Mouse (Mus musculus) yolk sac, embryonic 10.5 days (tissue): ENCODE measurements around the gene Wdr4.
"Not testable (repeated sequence)": the region's sequence is repeated elsewhere in the genome, so short reads cannot be mapped to it uniquely, and the experiment has no call there.

Experiments used
- DNase-seq: peaks from one replicate; pipeline ENCODE4 v3.0.0-alpha.2; 2017; ENCODE audit warnings: low spot score

Gene Wdr4

GRCm38 (mm10) chr17:31535871-31536629 is 16.3 kb upstream of the Wdr4 start:
- DNase-seq = no peak

- no peak for DNase-seq
These were observed 15.6 kb upstream of the Wdr4 start for GRCm38 (mm10) chr17:31535358-31535757.

DNA sequence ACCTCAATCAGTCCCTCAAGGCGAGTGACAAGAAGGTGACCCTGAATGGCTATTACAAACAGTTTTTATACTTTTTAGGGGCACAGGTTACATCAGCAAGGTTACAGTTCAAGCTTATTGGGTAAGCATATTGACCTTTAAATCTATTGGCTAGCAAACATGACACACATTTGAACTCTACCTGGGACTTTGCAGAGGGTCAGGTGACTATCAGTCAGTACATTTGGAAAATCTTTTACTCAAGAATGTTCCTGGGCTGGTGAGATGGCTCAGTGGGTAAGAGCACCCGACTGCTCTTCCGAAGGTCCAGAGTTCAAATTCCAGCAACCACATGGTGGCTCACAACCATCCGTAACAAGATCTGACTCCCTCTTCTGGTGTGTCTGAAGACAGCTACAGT is 12.6 kb upstream of the Wdr4 start:
- DNase-seq = not testable (repeated sequence)

DNA sequence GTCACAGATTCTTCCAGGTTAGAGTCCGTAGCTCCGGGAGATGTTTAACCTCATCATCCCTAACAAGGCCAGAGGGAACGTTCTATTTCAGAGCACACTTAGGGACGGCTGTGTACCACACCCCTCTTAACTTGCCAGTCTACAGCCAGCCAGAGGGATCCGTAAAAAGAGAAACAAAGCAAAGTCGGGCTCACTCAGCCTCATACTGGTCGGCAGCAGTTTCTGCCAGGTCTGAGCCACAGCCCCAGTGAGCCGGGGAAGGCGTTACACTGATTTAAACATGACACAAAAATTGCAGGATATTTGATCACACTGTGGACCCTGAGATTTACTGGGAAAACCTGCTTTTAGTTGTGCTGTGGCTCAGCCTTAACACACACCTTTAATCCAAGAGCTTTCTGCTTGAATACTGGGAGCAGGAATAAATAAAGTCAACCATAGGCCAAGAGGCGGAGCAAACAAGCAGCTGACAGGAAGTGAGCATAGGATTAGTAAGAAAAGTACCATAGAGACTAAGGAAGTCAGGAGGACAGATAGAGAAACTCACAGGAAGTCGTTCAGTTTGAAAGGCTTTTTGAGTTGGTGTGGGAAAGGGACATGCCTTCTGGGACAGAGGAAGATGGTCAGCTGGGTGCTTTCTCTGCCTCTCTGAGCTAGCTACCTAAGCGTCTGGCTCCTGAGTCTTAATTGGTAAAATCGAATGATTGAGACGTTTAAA is 11.8 kb upstream of the Wdr4 start:
- no peak for DNase-seq

DNA sequence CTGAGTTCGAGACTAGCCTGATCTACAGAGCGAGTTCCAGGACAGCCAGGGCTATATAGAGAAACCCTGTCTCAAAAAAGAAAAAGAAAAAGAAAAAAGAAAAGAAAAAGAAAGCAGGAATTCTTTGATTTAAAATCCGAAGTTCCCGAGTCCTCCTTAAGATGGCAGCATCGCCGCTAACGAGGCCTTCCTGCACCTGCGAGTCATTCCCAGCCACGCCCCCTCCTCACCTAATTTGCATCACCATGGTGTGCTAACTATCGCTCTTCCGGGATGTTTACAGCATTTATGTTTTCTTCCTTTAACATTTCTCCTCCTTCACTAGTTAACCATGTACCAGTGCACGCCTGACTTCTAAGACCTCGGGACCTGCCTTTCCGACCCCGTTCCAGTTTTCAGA is 9.5 kb upstream of the Wdr4 start:
- peak; percentile 41 for DNase-seq

DNA sequence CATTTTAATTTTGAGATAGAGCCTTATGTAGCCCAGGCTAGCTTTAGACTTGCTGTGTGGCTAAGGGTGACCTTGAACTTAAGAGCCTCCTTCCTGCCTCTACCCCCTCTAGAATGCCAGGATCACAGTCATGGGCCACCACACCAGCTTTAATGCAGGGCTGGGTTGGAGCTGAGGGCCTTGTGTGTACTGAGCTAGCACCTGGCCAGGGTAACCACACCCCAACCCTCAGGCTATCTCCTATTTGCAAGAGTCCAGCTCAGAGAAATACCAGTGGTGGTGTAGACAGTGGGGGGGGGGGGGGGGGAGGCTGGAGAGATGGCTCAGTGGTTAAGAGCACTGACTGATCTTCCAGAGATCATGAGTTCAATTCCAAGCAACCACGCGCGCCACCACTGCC is 6.0 kb upstream of the Wdr4 start:
- no peak for DNase-seq

GRCm38 (mm10) chr17:31525114-31525513 is 5.3 kb upstream of the Wdr4 start:
- DNase-seq = no peak

- DNase-seq = no peak
These were observed 2.2 kb upstream of the Wdr4 start for GRCm38 (mm10) chr17:31521948-31522347.

DNA sequence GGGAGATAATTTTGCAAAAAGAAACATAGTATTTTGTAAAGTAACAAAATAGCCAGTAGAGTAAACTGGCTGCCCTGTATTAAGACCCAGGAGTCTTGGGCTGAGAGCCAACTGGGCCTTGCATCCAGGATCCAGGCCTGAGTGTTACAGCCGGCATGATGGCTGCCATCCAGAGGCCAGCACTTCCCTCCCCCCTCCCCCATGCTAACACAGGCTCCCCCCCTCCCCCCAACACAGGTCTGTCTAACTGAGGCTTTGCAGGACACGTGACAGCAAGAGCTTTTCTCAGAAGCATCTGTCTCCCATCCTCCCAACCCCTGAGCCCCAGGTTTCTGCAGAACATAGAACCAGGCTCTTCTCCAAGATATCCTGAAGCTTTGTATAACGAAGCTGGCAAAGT is 1.1 kb upstream of the Wdr4 start:
- peak; percentile 67 for DNase-seq

GRCm38 (mm10) chr17:31519344-31519945 is 335 bp downstream of the Wdr4 start:
- no peak for DNase-seq

GRCm38 (mm10) chr17:31514696-31515095 is 5.1 kb downstream of the Wdr4 start:
- no peak for DNase-seq

GRCm38 (mm10) chr17:31512593-31512992 is 7.2 kb downstream of the Wdr4 start:
- no peak for DNase-seq

- peak; percentile 91 for DNase-seq
These were observed 7.8 kb downstream of the Wdr4 start for GRCm38 (mm10) chr17:31511792-31512495.

DNA sequence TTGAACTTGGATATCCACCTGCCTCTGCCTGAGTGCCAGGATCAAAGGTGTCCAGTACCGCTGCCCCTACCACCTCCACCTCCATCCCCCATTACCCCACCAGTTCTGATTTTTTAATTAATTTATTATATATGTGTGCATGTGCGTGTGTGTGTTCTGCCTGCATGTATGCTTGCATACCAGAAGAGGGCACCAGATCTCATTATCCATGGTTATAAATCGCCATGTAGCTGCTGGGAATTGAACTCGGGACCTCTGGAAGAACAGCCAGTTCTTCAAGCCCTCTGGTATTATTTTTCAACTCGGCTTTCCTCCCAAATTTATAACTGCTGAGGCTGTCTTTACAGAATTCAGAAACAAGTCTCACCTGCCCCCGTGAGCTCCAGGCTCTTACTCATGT is 8.8 kb downstream of the Wdr4 start:
- no peak for DNase-seq

DNA sequence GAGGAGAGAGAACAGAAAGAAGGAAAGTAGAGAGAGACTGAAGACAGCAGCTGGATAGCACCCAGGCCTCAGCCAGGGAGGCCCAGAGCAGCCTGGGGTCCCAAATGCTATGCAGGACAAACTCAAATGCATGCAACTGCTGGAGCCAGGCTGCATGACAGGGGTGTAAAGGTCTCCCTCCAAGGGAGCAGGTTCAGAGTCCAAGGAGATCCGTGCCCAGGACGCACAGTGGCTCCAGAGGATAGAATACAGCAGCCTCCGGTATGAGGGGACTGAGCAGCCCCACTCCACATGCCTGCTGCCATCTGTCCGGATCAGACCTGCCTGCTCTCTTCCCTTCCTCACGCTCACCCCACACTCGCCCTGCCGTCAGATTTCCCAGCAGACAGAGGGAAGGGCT is 13.5 kb downstream of the Wdr4 start:
- peak; percentile 47 for DNase-seq

GRCm38 (mm10) chr17:31505013-31505412 is 14.8 kb downstream of the Wdr4 start:
- no peak for DNase-seq

DNA sequence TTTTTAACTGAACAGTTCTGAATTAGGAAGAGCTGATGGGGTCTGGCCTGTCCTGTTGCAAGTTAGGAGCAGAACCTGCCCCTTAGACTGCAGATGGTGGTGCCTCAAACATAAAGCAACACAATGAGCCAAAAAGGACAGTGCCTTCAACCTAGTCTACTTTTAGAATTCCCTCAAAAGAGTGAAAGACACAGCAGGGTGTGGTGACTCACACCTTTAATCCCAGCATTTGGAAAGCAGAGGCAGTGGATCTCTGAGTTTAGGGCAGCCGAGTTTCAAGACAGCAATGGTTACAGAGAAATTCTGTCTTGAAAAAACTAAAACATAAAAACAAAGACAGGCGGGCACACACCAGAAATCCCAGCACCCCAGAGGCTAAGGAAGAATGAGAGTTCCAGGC is 15.8 kb downstream of the Wdr4 start:
- DNase-seq = no peak

- DNase-seq = no peak
These were observed 16.4 kb downstream of the Wdr4 start for GRCm38 (mm10) chr17:31503337-31503736.

- no peak for DNase-seq
These were observed 17.4 kb downstream of the Wdr4 start for GRCm38 (mm10) chr17:31502261-31502927.

DNA sequence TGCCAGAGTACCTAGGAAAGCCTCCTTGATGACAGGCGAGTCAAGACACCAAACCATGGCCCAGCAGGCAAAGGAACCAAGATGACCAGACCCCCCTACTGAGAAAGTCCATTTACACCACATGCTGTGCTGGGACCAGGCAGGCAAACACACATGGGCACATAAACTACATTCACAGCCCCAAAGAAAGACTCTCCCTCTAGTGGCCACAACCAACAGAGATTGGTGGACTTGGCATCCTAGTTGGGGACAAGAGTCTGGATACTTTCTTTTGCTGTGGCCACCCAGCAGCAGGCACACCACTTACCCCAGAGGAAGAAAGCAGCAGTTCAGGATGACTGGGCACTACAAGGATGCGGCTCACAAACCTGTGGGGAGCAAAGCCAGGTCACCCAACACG is 18.9 kb downstream of the Wdr4 start:
- no peak for DNase-seq

- DNase-seq = no peak
These were observed 19.4 kb downstream of the Wdr4 start for GRCm38 (mm10) chr17:31500416-31500815.

- DNase-seq = no peak
These were observed 20.1 kb downstream of the Wdr4 start for GRCm38 (mm10) chr17:31499725-31500124.
